25 mouse cellular contexts compared by ENCODE assay signal in the genomic region with DNA sequence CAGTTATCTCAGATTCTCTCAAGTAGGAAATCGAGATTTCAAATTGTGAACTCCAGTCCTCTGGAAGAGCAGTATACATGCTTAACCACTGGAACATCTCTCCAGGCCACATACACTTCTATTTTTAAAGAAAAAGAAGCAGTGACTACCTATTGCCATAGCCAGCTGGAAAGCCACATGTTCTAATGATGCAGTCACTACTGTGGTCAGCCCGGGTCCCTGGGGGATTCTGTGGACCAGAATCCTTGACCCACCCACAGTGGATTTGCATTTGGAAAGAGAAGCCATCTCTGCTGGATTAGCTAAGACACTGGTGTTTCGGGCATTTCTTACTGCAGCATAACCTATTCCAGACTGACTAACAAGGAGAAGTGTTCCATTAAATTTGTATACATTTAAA. TPM values are rescaled to one million over a fixed set of nuclear protein-coding genes. Genes with fewer than 3 reads are reported as not detected.
DNase-seq lines count a peak whose midpoint lies in the region; ATAC-seq and TF ChIP-seq lines count a peak whose summit lies in the region.
"Had no signal": no experiment of that assay in that cellular context is flagged by ENCODE, and none has a peak within 500 bp of the region (broad histone marks: within the 10 kb centered on the region; RNA-seq: fewer than 3 reads in every experiment).

No protein-coding gene starts in this region.

- 68% methylated on average over 3 of the region's 3 CpGs for WGBS in forebrain, embryonic 15.5 days
- 63% methylated on average over 3 of the region's 3 CpGs for WGBS in forebrain, embryonic 13.5 days
- 41% methylated on average over 3 of the region's 3 CpGs for WGBS in midbrain, embryonic 12.5 days
- WGBS in midbrain, embryonic 14.5 days: 47% methylated on average over 3 of the region's 3 CpGs

- no peaks in the 10 kb centered on the region for H3K27me3 ChIP-seq in forebrain, embryonic 15.5 days
- peaks cover 3% of the 10 kb centered on the region; the same call in 1 of the 2 replicates for H3K27me3 ChIP-seq in forebrain, embryonic 13.5 days
- H3K27me3 ChIP-seq in midbrain, embryonic 12.5 days: peaks cover 12% of the 10 kb centered on the region; the same call in 1 of the 2 replicates
- no peaks in the 10 kb centered on the region for H3K27me3 ChIP-seq in midbrain, embryonic 14.5 days (ENCODE audit: control insufficient read depth, insufficient read depth, low read length)
- H3K27me3 ChIP-seq in myocyte (ENCODE audit: control insufficient read depth, insufficient read depth, insufficient read length): no peaks in the 10 kb centered on the region
- H3K27me3 ChIP-seq: heart, embryonic 15.5 days; intestine, embryonic 15.5 days had no signal

- no peak for TF ChIP-seq POLR2A in bone marrow macrophage, adult 2 months (IDR thresholded peaks at IDR 0.05; ENCODE audit: borderline replicate concordance, low read depth, low read length)
- no peak for TF ChIP-seq POLR2A in myocyte (IDR thresholded peaks at IDR 0.05; ENCODE audit: insufficient read length, low read depth)

- no peak for DNase-seq in midbrain, embryonic 14.5 days
- no peak for DNase-seq in thymus, postnatal 0 days (ENCODE audit: low spot score)
- DNase-seq: adrenal gland, postnatal 10 days; B cell, adult 2 months; cerebellum, adult 2 months; cerebellum, postnatal 36 days; embryo, embryonic 11 days; heart, postnatal 4 days; kidney, adult 8-10 months; kidney, postnatal 14 days; left cerebral cortex, postnatal 4 days; lung, embryonic 14.5 days had no signal

- H3K4me3 ChIP-seq in forebrain, embryonic 15.5 days: no peak overlapping the region
- no peak overlapping the region for H3K4me3 ChIP-seq in forebrain, embryonic 13.5 days
- no peak overlapping the region for H3K4me3 ChIP-seq in midbrain, embryonic 12.5 days
- H3K4me3 ChIP-seq in midbrain, embryonic 14.5 days (replicated peaks; ENCODE audit: low read depth, low read length): no peak overlapping the region
- H3K4me3 ChIP-seq in bone marrow macrophage, adult 2 months (ENCODE audit: insufficient read depth, low read length): no peak overlapping the region
- H3K4me3 ChIP-seq in myocyte: no peak overlapping the region
- H3K4me3 ChIP-seq: embryonic facial prominence, embryonic 13.5 days; erythroblast, embryonic 14.5 days; heart, embryonic 15.5 days; intestine, embryonic 15.5 days; limb, embryonic 15.5 days had no signal

- peaks cover 36% of the 10 kb centered on the region for H3K4me1 ChIP-seq in forebrain, embryonic 15.5 days
- peaks cover 52% of the 10 kb centered on the region for H3K4me1 ChIP-seq in forebrain, embryonic 13.5 days
- H3K4me1 ChIP-seq in midbrain, embryonic 12.5 days: peaks cover 54% of the 10 kb centered on the region
- peaks cover 14% of the 10 kb centered on the region for H3K4me1 ChIP-seq in midbrain, embryonic 14.5 days (ENCODE audit: control insufficient read depth, insufficient read depth, low read length)
- H3K4me1 ChIP-seq in bone marrow macrophage, adult 2 months (ENCODE audit: control insufficient read depth, insufficient read depth, low read length): peaks cover 61% of the 10 kb centered on the region

- no peaks in the 10 kb centered on the region for H3K9me3 ChIP-seq in forebrain, embryonic 15.5 days
- no peaks in the 10 kb centered on the region for H3K9me3 ChIP-seq in forebrain, embryonic 13.5 days (replicated peaks)
- no peaks in the 10 kb centered on the region for H3K9me3 ChIP-seq in midbrain, embryonic 12.5 days
- H3K9me3 ChIP-seq in midbrain, embryonic 14.5 days (ENCODE audit: control insufficient read depth, low read length): no peaks in the 10 kb centered on the region
- H3K9me3 ChIP-seq: embryonic facial prominence, embryonic 13.5 days; heart, embryonic 15.5 days; intestine, embryonic 15.5 days; limb, embryonic 15.5 days had no signal

- H3K4me2 ChIP-seq in forebrain, embryonic 15.5 days (replicated peaks): no peak overlapping the region
- H3K4me2 ChIP-seq in forebrain, embryonic 13.5 days: no peak overlapping the region
- H3K4me2 ChIP-seq in midbrain, embryonic 12.5 days (replicated peaks): no peak overlapping the region
- no peak overlapping the region for H3K4me2 ChIP-seq in midbrain, embryonic 14.5 days (ENCODE audit: low read length)
- H3K4me2 ChIP-seq in myocyte (ENCODE audit: low read depth): peak overlapping the region; percentile 34
- H3K4me2 ChIP-seq: embryonic facial prominence, embryonic 13.5 days; heart, embryonic 15.5 days; intestine, embryonic 15.5 days; limb, embryonic 15.5 days; lung, embryonic 14.5 days had no signal

- no peak overlapping the region for H3K9ac ChIP-seq in forebrain, embryonic 15.5 days (replicated peaks)
- no peak overlapping the region for H3K9ac ChIP-seq in forebrain, embryonic 13.5 days
- H3K9ac ChIP-seq in midbrain, embryonic 12.5 days (replicated peaks): no peak overlapping the region
- no peak overlapping the region for H3K9ac ChIP-seq in midbrain, embryonic 14.5 days (replicated peaks; ENCODE audit: low read length)
- H3K9ac ChIP-seq: embryonic facial prominence, embryonic 13.5 days; heart, embryonic 15.5 days; intestine, embryonic 15.5 days; limb, embryonic 15.5 days; liver, embryonic 14.5 days; lung, embryonic 14.5 days had no signal

- H3K79me2 ChIP-seq in myocyte (ENCODE audit: control insufficient read depth, insufficient read depth): no peaks in the 10 kb centered on the region

- no peak for TF ChIP-seq CTCF in bone marrow macrophage, adult 2 months (IDR thresholded peaks at IDR 0.05; ENCODE audit: low read depth, low read length)

- no peaks in the 10 kb centered on the region for H3K36me3 ChIP-seq in forebrain, embryonic 15.5 days
- H3K36me3 ChIP-seq in forebrain, embryonic 13.5 days (ENCODE audit: poor library complexity, severe bottlenecking): no peaks in the 10 kb centered on the region
- no peaks in the 10 kb centered on the region for H3K36me3 ChIP-seq in midbrain, embryonic 12.5 days
- H3K36me3 ChIP-seq in midbrain, embryonic 14.5 days (ENCODE audit: control insufficient read depth, insufficient read depth, low read length): no peaks in the 10 kb centered on the region
- no peaks in the 10 kb centered on the region for H3K36me3 ChIP-seq in myocyte (ENCODE audit: control insufficient read depth, insufficient read depth)
- H3K36me3 ChIP-seq: embryonic facial prominence, embryonic 13.5 days; heart, embryonic 15.5 days; intestine, embryonic 15.5 days; limb, embryonic 15.5 days had no signal

- H3K27ac ChIP-seq in forebrain, embryonic 15.5 days (replicated peaks): 0 out of 2 replicates have a peak overlapping the region, but pooled peaks have one; percentile 0
- no peak overlapping the region; the same call in 1 of the 2 replicates for H3K27ac ChIP-seq in forebrain, embryonic 13.5 days
- H3K27ac ChIP-seq in midbrain, embryonic 12.5 days (replicated peaks): peak overlapping the region; percentile 60
- no peak overlapping the region for H3K27ac ChIP-seq in midbrain, embryonic 14.5 days (replicated peaks; ENCODE audit: low read depth, low read length)
- H3K27ac ChIP-seq in bone marrow macrophage, adult 2 months (ENCODE audit: insufficient read depth, low read depth, low read length): peak overlapping the region; percentile 94
- H3K27ac ChIP-seq: embryonic facial prominence, embryonic 13.5 days; heart, embryonic 15.5 days; intestine, embryonic 15.5 days; limb, embryonic 15.5 days; liver, embryonic 14.5 days; stomach, postnatal 0 days had no signal

- no peak for ATAC-seq in forebrain, embryonic 15.5 days (replicated peaks)
- no peak for ATAC-seq in forebrain, embryonic 13.5 days
- no peak for ATAC-seq in midbrain, embryonic 12.5 days (ENCODE audit: low FRiP score, low read depth)
- no peak for ATAC-seq in midbrain, embryonic 14.5 days (ENCODE audit: low FRiP score, low TSS enrichment)
- ATAC-seq: intestine, embryonic 15.5 days had no signal

- no peak overlapping the region for H3ac ChIP-seq in myocyte (ENCODE audit: control insufficient read depth, insufficient read length)

RNA-seq across cellular contexts. Expression of a gene that starts 6.4 kb away (rescaled TPM):
- 9.9 and 10.2 TPM in 2 replicates for polyA plus RNA-seq in forebrain, embryonic 15.5 days (2015; fragmentation: Nextera tagmentation; extraction: Ambion mirVana)
- 12.8 and 17.4 TPM in 2 replicates for polyA plus RNA-seq in forebrain, embryonic 13.5 days (2015; fragmentation: Nextera tagmentation; extraction: Ambion mirVana)
- 31.2 and 35.2 TPM in 2 replicates for polyA plus RNA-seq in midbrain, embryonic 12.5 days (2016; fragmentation: Nextera tagmentation; extraction: Ambion mirVana)
- polyA plus RNA-seq in midbrain, embryonic 14.5 days (2014; fragmentation: Nextera tagmentation; extraction: Ambion mirVana): 13.7 and 19.4 TPM in 2 replicates
- 388 and 401 TPM in 2 replicates for polyA plus RNA-seq in bone marrow macrophage, adult 2 months (2012; ENCODE audit: insufficient read depth, insufficient read length, missing spikeins)
- 0.86 TPM for polyA plus RNA-seq in myocyte (2012; fragmentation: generic; extraction: Trizol)
- 6.6 and 7.1 TPM in 2 replicates for polyA plus RNA-seq in thymus, postnatal 0 days (2015; fragmentation: Nextera tagmentation; extraction: Ambion mirVana)

RNA-seq across cellular contexts. Expression of a gene that starts 17.0 kb away (rescaled TPM):
- 7.2 and 8.1 TPM in 2 replicates for polyA plus RNA-seq in forebrain, embryonic 15.5 days (2015; fragmentation: Nextera tagmentation; extraction: Ambion mirVana)
- polyA plus RNA-seq in forebrain, embryonic 13.5 days (2015; fragmentation: Nextera tagmentation; extraction: Ambion mirVana): 3.9 and 4.1 TPM in 2 replicates
- polyA plus RNA-seq in midbrain, embryonic 12.5 days (2016; fragmentation: Nextera tagmentation; extraction: Ambion mirVana): 4.2 and 7.1 TPM in 2 replicates
- 4.7 and 7.3 TPM in 2 replicates for polyA plus RNA-seq in midbrain, embryonic 14.5 days (2014; fragmentation: Nextera tagmentation; extraction: Ambion mirVana)
- 0.61 TPM in 1 of 2 replicates, not detected in the other for polyA plus RNA-seq in bone marrow macrophage, adult 2 months (2012; ENCODE audit: insufficient read depth, insufficient read length, missing spikeins)
- 12.0 TPM for polyA plus RNA-seq in myocyte (2012; fragmentation: generic; extraction: Trizol)
- 10.3 and 10.5 TPM in 2 replicates for polyA plus RNA-seq in thymus, postnatal 0 days (2015; fragmentation: Nextera tagmentation; extraction: Ambion mirVana)

RNA-seq across cellular contexts. Expression of a gene that starts 38.6 kb away (rescaled TPM):
- 218 and 222 TPM in 2 replicates for polyA plus RNA-seq in forebrain, embryonic 15.5 days (2015; fragmentation: Nextera tagmentation; extraction: Ambion mirVana)
- 287 and 299 TPM in 2 replicates for polyA plus RNA-seq in forebrain, embryonic 13.5 days (2015; fragmentation: Nextera tagmentation; extraction: Ambion mirVana)
- 295 and 296 TPM in 2 replicates for polyA plus RNA-seq in midbrain, embryonic 12.5 days (2016; fragmentation: Nextera tagmentation; extraction: Ambion mirVana)
- 163 and 207 TPM in 2 replicates for polyA plus RNA-seq in midbrain, embryonic 14.5 days (2014; fragmentation: Nextera tagmentation; extraction: Ambion mirVana)
- 26.7 and 31.5 TPM in 2 replicates for polyA plus RNA-seq in bone marrow macrophage, adult 2 months (2012; ENCODE audit: insufficient read depth, insufficient read length, missing spikeins)
- 5.2 TPM for polyA plus RNA-seq in myocyte (2012; fragmentation: generic; extraction: Trizol)
- polyA plus RNA-seq in thymus, postnatal 0 days (2015; fragmentation: Nextera tagmentation; extraction: Ambion mirVana): 160 and 169 TPM in 2 replicates

RNA-seq across cellular contexts. Expression of a gene that starts 49.3 kb away (rescaled TPM):
- polyA plus RNA-seq in forebrain, embryonic 15.5 days (2015; fragmentation: Nextera tagmentation; extraction: Ambion mirVana): 0.36 and 1.4 TPM in 2 replicates
- 0.06 and 0.64 TPM in 2 replicates for polyA plus RNA-seq in forebrain, embryonic 13.5 days (2015; fragmentation: Nextera tagmentation; extraction: Ambion mirVana)
- polyA plus RNA-seq in midbrain, embryonic 12.5 days (2016; fragmentation: Nextera tagmentation; extraction: Ambion mirVana): 0.08 and 0.13 TPM in 2 replicates
- polyA plus RNA-seq in midbrain, embryonic 14.5 days (2014; fragmentation: Nextera tagmentation; extraction: Ambion mirVana): 0.07 and 0.14 TPM in 2 replicates
- 0.09 TPM in 1 of 2 replicates, not detected in the other for polyA plus RNA-seq in bone marrow macrophage, adult 2 months (2012; ENCODE audit: insufficient read depth, insufficient read length, missing spikeins)
- polyA plus RNA-seq in myocyte (2012; fragmentation: generic; extraction: Trizol): 0.04 TPM
- 0.04 TPM in 2 replicates for polyA plus RNA-seq in thymus, postnatal 0 days (2015; fragmentation: Nextera tagmentation; extraction: Ambion mirVana)
- polyA plus RNA-seq: erythroblast, embryonic 14.5 days; small intestine, adult 2 months had no signal

Comparison
In these comparisons a context has a peak if more than half of its experiments do, and no peak if none do; other contexts are left out.
1. H3K27ac ChIP-seq: peak in forebrain, embryonic 15.5 days (single experiment), midbrain, embryonic 12.5 days (single experiment) and bone marrow macrophage, adult 2 months (single experiment); none in forebrain, embryonic 13.5 days (single experiment) and midbrain, embryonic 14.5 days (single experiment).
2. RNA of a gene that starts 6.4 kb away (polyA plus RNA-seq): 388 to 401 TPM in bone marrow macrophage, adult 2 months; 31.2 to 35.2 TPM in midbrain, embryonic 12.5 days, 13.7 to 19.4 TPM in midbrain, embryonic 14.5 days, 12.8 to 17.4 TPM in forebrain, embryonic 13.5 days, 9.9 to 10.2 TPM in forebrain, embryonic 15.5 days, 6.6 to 7.1 TPM in thymus, postnatal 0 days and 0.86 TPM in myocyte (single experiment); every median in the first group is over 10 times any median in the second.